Mouse (Mus musculus) gastrocnemius, postnatal 10 days (tissue): ENCODE results near the gene Ufl1. TPM values are rescaled to one million over a fixed set of nuclear protein-coding genes. Genes with fewer than 3 reads are reported as not detected.

ENCODE experiments used
- total RNA-seq, 2 experiments: library from RNA; stranded (reverse); gene quantifications; 2 replicates each; pipeline ENCODE4 v1.2.3; 2021

The Ufl1 gene
- total RNA-seq, 2 experiments from 2014 or later = 35.0 to 41.2 TPM

Other genes starting within 250 kb of the Ufl1 start
- 1 to 10 TPM; 3.7 to 4.2 TPM for gene Fhl5, start 38.9 kb downstream of the Ufl1 start, total RNA-seq